Mouse (Mus musculus): ENCODE data around the gene Nab1.

- TF ChIP-seq POLR2A (IDR thresholded peaks at IDR 0.05; ENCODE audit: insufficient read length, low read depth) (no peak), MYOD1 (IDR thresholded peaks at IDR 0.05; ENCODE audit: control insufficient read depth in 1 of 3, insufficient read length in 2 of 3, low read depth in 2 of 3) (peak in 1 of 3 experiments; percentile 33), TCF12 (IDR thresholded peaks at IDR 0.05; ENCODE audit: insufficient read depth, poor library complexity, severe bottlenecking) (no peak), MAX (IDR thresholded peaks at IDR 0.05; ENCODE audit: low read depth) (no peak), USF1 (IDR thresholded peaks at IDR 0.05; ENCODE audit: low read depth) (no peak), POLR2AphosphoS2 (IDR thresholded peaks at IDR 0.05; ENCODE audit: insufficient read length, low read depth) (no peak)
Observed at GRCm38 (mm10) chr1:52499601-52500313, 722 bp downstream of the Nab1 start.

Data from myocyte (in vitro differentiated cells).